Mouse (Mus musculus): ENCODE measurements around the gene Gcnt2. TPM values are rescaled to one million over a fixed set of nuclear protein-coding genes. Genes with fewer than 3 reads are reported as not detected.
A peak's percentile ranks its signal among the peaks of the same experiment; 100 is the strongest.
"Not testable (repeated sequence)": the region's sequence is repeated elsewhere in the genome, so short reads cannot be mapped to it uniquely, and the experiment has no call there.

The Gcnt2 gene
- polyA plus RNA-seq, 1 experiment from 2014 or later, result 7.4 TPM

DNA sequence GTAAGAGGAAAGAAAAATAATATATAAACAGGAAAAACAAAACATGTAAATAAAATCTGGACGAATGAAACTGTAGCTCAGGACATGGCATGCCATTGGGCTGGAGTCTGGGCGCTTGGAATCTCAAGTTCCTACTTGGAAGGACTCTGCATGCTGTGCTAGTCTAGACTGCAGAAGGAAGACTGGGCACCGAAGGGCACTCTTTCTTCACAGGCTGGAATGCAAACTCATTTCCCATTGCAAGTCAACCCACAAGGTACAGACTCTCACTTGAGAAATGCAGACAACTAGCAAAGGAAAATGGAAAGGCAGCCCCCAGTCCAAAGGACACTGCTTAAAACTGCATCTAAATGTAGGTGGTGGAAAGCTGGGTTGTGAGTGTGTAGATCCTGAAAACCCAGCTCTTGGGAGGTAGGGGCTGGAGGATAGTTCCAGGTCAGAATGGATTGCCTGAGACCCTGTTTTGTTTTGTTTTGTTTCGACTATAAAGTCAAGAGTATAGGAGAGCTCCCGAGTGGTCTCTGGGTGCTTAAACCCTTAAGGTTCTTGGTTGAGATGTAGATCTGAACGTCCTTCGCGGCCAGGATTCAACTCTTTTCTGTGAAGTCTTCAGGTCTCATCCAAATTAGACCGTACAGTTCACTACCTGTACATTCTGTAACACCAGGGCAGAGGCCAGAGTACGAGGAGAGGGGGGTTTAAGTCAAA lies 26.5 kb downstream of the Gcnt2 start:
- peak overlapping the region; percentile 57; the same call in 1 of the 2 replicates for H3K9ac ChIP-seq
- peak overlapping the region; percentile 26 for H3K4me3 ChIP-seq (replicated peaks; ENCODE audit: low read length)
- WGBS, result 40% methylated on average over 10 of the region's 10 CpGs
- no peak overlapping the region; the same call in 1 of the 2 replicates for H3K27ac ChIP-seq
- peaks cover 24% of the 10 kb centered on the region for H3K4me1 ChIP-seq (replicated peaks; ENCODE audit: control insufficient read depth, insufficient read depth, low read length)
- no peaks in the 10 kb centered on the region for H3K27me3 ChIP-seq (ENCODE audit: control insufficient read depth, insufficient read depth, low read length)
- DNase-seq (ENCODE audit: low spot score), result no peak
- ATAC-seq (ENCODE audit: low FRiP score), result no peak
- peak overlapping the region; percentile 48 for H3K4me2 ChIP-seq (replicated peaks)
- no peaks in the 10 kb centered on the region for H3K9me3 ChIP-seq (ENCODE audit: control insufficient read depth, low read length)
- H3K36me3 ChIP-seq (replicated peaks; ENCODE audit: control insufficient read depth, insufficient read depth), result no peaks in the 10 kb centered on the region

DNA sequence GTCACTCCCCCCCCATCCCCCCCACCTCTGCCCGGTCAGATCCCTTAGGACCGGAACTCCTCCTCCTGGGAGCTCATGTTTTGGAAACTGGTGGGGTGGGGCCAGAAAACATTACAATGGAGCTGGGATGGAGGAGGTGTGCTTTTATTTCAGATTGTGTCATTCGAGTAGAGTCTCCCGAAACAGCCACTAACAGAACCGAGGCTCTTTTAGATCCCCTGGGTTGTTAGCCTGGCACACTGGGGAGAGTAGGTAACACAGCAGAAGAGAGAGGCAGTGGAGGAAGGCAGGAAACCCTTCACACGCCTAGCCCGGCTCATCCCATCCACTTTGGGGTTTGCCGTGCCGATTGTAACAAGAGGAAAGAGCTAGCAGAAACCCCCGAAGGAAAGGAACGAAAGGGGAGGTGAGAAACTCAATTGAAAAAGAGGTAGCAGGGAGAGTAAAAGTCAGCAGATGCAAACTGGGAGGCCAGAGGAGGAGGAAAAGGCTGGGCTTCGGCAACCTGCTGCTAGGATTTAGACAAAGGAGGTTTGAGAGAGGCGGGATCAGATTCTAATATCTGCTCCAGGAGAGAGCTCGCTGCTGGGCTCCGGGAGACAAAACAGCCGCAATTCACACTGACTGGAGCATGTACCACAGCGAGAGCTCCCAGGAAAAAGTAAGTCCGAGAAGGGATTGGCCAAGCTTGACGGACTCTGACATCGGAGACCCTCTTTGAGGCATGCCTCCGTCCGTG lies 27.3 kb downstream of the Gcnt2 start:
- Histone ChIP-seq H3K9ac (peak overlapping the region; percentile 57), H3K9me3 (ENCODE audit: control insufficient read depth, low read length) (no peaks in the 10 kb centered on the region), H3K27ac (peak overlapping the region; percentile 46), H3K4me3 (replicated peaks; ENCODE audit: low read length) (peak overlapping the region; percentile 26), H3K4me2 (replicated peaks) (peak overlapping the region; percentile 48), H3K4me1 (replicated peaks; ENCODE audit: control insufficient read depth, insufficient read depth, low read length) (peaks cover 24% of the 10 kb centered on the region), H3K36me3 (replicated peaks; ENCODE audit: control insufficient read depth, insufficient read depth) (no peaks in the 10 kb centered on the region), H3K27me3 (ENCODE audit: control insufficient read depth, insufficient read depth, low read length) (no peaks in the 10 kb centered on the region)
- peak; percentile 55 for DNase-seq (ENCODE audit: low spot score)
- ATAC-seq (ENCODE audit: low FRiP score), result peak; percentile 32; the same call in 1 of the 2 replicates
- WGBS, result 1% methylated on average over 22 of the region's 22 CpGs

DNA sequence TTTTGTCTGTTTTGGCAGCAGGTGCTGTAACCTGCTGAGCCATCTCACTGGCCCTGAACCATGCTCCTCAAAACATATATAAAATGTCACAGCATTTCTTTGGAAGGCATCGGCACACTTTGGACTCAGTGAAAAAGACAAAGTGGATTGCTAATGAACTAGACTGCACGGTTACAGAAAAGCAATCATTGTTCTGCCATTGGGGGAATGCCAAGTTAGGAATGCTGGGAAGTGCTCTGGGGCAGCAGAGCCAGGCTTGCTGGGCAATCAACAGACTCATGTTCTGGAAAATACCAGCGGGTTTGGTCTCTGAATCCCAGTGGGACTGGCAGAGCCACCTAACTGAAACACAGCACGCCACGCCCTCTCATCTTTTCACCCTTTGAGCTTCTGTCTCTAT lies 31.0 kb downstream of the Gcnt2 start:
- no peak overlapping the region for H3K27ac ChIP-seq
- peak; percentile 69 for DNase-seq (ENCODE audit: low spot score)

DNA sequence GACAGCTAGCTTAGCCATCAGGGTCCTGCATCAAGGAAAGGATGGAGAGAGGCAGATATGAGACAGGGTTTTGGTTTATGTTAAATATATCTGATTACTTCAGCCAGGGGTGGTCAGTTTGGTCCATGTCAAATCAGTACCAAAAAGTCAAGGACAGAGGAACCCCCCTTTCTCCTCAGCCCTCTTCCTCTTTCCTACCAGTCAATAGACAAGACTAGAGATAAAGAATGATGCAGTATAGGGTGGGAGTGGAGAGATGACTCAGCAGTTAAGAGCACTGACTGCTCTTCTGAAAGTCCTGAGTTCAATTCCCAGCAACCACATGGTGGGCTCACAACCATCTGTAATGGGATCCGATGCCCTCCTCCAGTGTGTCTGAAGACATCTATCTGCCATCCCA lies 31.8 kb downstream of the Gcnt2 start:
- ATAC-seq (ENCODE audit: low FRiP score); H3K27me3 ChIP-seq (ENCODE audit: control insufficient read depth, insufficient read depth, low read length); H3K36me3 ChIP-seq (replicated peaks; ENCODE audit: control insufficient read depth, insufficient read depth); H3K9me3 ChIP-seq (ENCODE audit: control insufficient read depth, low read length); H3K9ac ChIP-seq; DNase-seq (ENCODE audit: low spot score); H3K27ac ChIP-seq; H3K4me3 ChIP-seq (replicated peaks; ENCODE audit: low read length); H3K4me2 ChIP-seq (replicated peaks): not testable (repeated sequence)
- H3K4me1 ChIP-seq (replicated peaks; ENCODE audit: control insufficient read depth, insufficient read depth, low read length), result peaks cover 23% of the 10 kb centered on the region
- 100% methylated on average over 1 of the region's 1 CpGs for WGBS

More for the DNA sequence above, 31.0 kb downstream of the Gcnt2 start:
- WGBS, result 54% methylated on average over 5 of the region's 5 CpGs
- no peak overlapping the region for H3K4me3 ChIP-seq (replicated peaks; ENCODE audit: low read length)
- H3K4me1 ChIP-seq (replicated peaks; ENCODE audit: control insufficient read depth, insufficient read depth, low read length), result peaks cover 27% of the 10 kb centered on the region
- no peak overlapping the region for H3K9ac ChIP-seq
- H3K9me3 ChIP-seq (ENCODE audit: control insufficient read depth, low read length), result no peaks in the 10 kb centered on the region
- no peaks in the 10 kb centered on the region for H3K27me3 ChIP-seq (ENCODE audit: control insufficient read depth, insufficient read depth, low read length)
- H3K36me3 ChIP-seq (replicated peaks; ENCODE audit: control insufficient read depth, insufficient read depth), result no peaks in the 10 kb centered on the region
- peak overlapping the region; percentile 11 for H3K4me2 ChIP-seq (replicated peaks)
- peak; percentile 39; the same call in 1 of the 2 replicates for ATAC-seq (ENCODE audit: low FRiP score)

DNA sequence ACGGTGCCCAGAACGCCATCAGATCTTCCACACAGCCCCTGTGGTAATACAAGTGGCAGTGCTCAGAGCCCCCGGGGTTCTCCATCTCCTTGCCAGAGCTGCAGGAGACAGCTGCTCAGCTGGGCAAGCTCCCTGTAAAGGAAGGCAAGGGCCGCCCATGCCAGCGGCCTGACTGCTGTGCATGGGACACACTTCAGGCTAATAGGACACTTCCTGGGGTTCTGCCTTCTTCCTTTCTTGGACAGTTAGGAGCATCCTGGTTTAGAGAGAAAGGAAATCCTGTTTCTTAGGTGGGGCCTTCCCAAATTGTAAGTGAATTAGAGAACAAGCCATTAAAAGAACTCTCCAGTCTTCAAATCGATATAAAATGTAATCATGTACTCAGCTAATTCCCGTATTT lies 32.5 kb downstream of the Gcnt2 start:
- Histone ChIP-seq H3K27me3 (ENCODE audit: control insufficient read depth, insufficient read depth, low read length) (no peaks in the 10 kb centered on the region), H3K9me3 (ENCODE audit: control insufficient read depth, low read length) (no peaks in the 10 kb centered on the region), H3K4me2 (replicated peaks) (no peak overlapping the region), H3K36me3 (replicated peaks; ENCODE audit: control insufficient read depth, insufficient read depth) (no peaks in the 10 kb centered on the region), H3K9ac (no peak overlapping the region), H3K4me1 (replicated peaks; ENCODE audit: control insufficient read depth, insufficient read depth, low read length) (peaks cover 18% of the 10 kb centered on the region; the same call in 1 of the 2 replicates), H3K27ac (no peak overlapping the region), H3K4me3 (replicated peaks; ENCODE audit: low read length) (no peak overlapping the region)
- DNase-seq (ENCODE audit: low spot score), result no peak
- no peak for ATAC-seq (ENCODE audit: low FRiP score)
- WGBS, result 85% methylated on average over 7 of the region's 7 CpGs

DNA sequence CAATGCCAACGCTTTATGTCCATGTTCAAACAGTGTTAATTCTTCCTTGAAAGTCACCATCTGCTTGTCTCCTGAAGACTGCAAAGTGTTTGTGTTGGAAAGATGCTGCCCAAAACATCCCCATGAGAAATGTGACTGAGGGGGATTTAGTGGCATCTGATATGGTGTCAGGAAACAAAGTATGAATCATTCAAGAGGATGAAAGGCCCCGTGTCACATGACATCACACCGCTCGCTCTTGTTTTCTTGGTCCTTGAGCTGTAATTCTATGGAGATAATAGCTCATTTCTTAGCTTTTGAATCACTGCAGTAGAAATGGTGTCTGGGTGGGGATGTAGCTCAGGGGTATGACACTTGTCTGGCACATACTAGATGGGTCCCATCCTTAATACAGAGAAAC lies 33.0 kb downstream of the Gcnt2 start:
- no peak overlapping the region for H3K4me2 ChIP-seq (replicated peaks)
- no peak overlapping the region for H3K9ac ChIP-seq
- no peaks in the 10 kb centered on the region for H3K36me3 ChIP-seq (replicated peaks; ENCODE audit: control insufficient read depth, insufficient read depth)
- no peaks in the 10 kb centered on the region for H3K9me3 ChIP-seq (ENCODE audit: control insufficient read depth, low read length)
- H3K4me1 ChIP-seq (replicated peaks; ENCODE audit: control insufficient read depth, insufficient read depth, low read length), result peaks cover 16% of the 10 kb centered on the region; the same call in 1 of the 2 replicates
- no peak overlapping the region for H3K4me3 ChIP-seq (replicated peaks; ENCODE audit: low read length)
- no peaks in the 10 kb centered on the region for H3K27me3 ChIP-seq (ENCODE audit: control insufficient read depth, insufficient read depth, low read length)
- no peak overlapping the region for H3K27ac ChIP-seq
- ATAC-seq (ENCODE audit: low FRiP score) (no peak), DNase-seq (ENCODE audit: low spot score) (no peak)
- 84% methylated on average over 4 of the region's 4 CpGs for WGBS

DNA sequence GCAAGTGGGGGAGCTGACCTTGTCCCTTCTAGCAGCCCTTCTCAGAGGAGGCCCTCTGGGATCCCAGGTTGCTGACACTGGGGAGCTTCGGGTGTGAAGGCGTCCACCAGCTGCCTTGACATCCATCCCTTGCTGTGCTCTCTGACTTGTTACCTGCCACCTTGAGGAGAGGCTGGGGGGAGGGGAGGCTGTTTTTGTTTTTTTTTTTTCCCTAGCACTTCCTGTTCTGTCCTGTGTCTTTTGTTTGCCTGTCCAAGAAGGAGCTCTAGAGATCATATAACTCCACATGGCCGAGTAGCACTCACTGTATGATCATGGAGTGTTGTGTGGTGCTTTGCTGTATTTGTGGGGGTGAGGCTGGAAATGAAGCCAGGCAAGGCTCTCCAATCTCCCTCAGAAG lies 34.0 kb downstream of the Gcnt2 start:
- DNase-seq (ENCODE audit: low spot score), result no peak
- WGBS, result 69% methylated on average over 3 of the region's 3 CpGs
- Histone ChIP-seq H3K36me3 (replicated peaks; ENCODE audit: control insufficient read depth, insufficient read depth) (no peaks in the 10 kb centered on the region), H3K27me3 (ENCODE audit: control insufficient read depth, insufficient read depth, low read length) (no peaks in the 10 kb centered on the region), H3K4me3 (replicated peaks; ENCODE audit: low read length) (no peak overlapping the region), H3K4me1 (replicated peaks; ENCODE audit: control insufficient read depth, insufficient read depth, low read length) (peaks cover 12% of the 10 kb centered on the region; the same call in 1 of the 2 replicates), H3K27ac (no peak overlapping the region), H3K9ac (no peak overlapping the region), H3K9me3 (ENCODE audit: control insufficient read depth, low read length) (no peaks in the 10 kb centered on the region), H3K4me2 (replicated peaks) (no peak overlapping the region)
- ATAC-seq (ENCODE audit: low FRiP score), result no peak

DNA sequence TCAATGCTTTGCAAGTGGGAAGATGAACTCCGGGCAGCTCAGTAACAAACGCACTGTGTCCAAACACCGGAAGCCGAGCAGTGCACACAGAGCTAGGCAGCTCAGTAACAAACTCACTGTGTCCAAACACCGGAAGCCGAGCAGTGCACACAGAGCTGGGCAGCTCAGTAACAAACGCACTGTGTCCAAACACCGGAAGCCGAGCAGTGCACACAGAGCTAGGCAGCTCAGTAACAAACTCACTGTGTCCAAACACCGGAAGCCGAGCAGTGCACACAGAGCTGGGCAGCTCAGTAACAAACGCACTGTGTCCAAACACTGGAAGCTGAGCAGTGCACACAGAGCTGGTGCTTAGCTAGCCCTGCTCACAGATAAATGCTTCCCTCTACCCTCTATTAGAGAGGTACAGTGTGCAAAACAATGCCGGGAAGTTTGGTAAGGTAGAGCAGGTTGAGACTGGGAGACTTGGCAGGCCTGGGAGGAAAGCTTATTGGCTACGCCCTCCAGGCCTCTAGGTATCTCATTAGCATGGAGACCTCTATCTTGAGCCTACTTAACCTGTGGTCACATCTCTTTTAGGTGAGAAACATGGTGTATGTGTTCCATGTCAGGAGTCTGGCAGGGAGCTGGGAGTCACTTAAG lies 38.6 kb downstream of the Gcnt2 start:
- 85% methylated on average over 12 of the region's 14 CpGs for WGBS
- H3K27ac ChIP-seq; ATAC-seq (ENCODE audit: low FRiP score); H3K27me3 ChIP-seq (ENCODE audit: control insufficient read depth, insufficient read depth, low read length); H3K4me2 ChIP-seq (replicated peaks); DNase-seq (ENCODE audit: low spot score); H3K4me1 ChIP-seq (replicated peaks; ENCODE audit: control insufficient read depth, insufficient read depth, low read length); H3K4me3 ChIP-seq (replicated peaks; ENCODE audit: low read length); H3K36me3 ChIP-seq (replicated peaks; ENCODE audit: control insufficient read depth, insufficient read depth); H3K9ac ChIP-seq; H3K9me3 ChIP-seq (ENCODE audit: control insufficient read depth, low read length): not testable (repeated sequence)

DNA sequence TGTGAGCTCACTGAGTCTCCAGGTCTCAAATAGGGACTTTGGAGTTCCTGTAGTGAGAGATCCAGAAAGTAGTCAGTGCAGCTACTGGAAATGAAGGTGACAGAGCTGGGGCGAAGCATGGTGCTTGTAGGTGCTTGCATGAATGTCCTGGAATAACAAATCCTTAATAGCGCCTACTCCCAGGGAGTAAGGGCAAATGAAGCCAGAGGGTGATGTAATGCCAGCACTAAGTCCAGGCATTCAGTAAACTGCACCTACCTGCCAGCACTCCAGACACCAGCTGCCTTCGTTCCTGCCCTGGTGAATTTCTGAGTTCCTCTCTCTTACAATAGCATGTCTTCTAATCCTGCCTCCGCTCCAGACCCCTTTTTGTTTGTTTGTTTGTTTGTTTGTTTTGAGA lies 39.1 kb downstream of the Gcnt2 start:
- H3K9ac ChIP-seq, result no peak overlapping the region
- H3K36me3 ChIP-seq (replicated peaks; ENCODE audit: control insufficient read depth, insufficient read depth), result no peaks in the 10 kb centered on the region
- no peaks in the 10 kb centered on the region for H3K27me3 ChIP-seq (ENCODE audit: control insufficient read depth, insufficient read depth, low read length)
- H3K9me3 ChIP-seq (ENCODE audit: control insufficient read depth, low read length), result no peaks in the 10 kb centered on the region
- DNase-seq (ENCODE audit: low spot score) (no peak), ATAC-seq (ENCODE audit: low FRiP score) (no peak)
- H3K4me3 ChIP-seq (replicated peaks; ENCODE audit: low read length), result no peak overlapping the region
- no peak overlapping the region for H3K4me2 ChIP-seq (replicated peaks)
- H3K4me1 ChIP-seq (replicated peaks; ENCODE audit: control insufficient read depth, insufficient read depth, low read length), result no peaks in the 10 kb centered on the region
- H3K27ac ChIP-seq, result no peak overlapping the region
- WGBS, result 91% methylated on average over 4 of the region's 4 CpGs
